Mouse (Mus musculus): ENCODE results near the gene Dll1.

Gene Dll1

GRCm38 (mm10) chr17:15376494-15377181 is at the start of gene Dll1:
Gene Dll1 (minus strand): TSS chr17:15376872.
- DNase-seq (ENCODE audit: low spot score), result peak; percentile 15

GRCm38 (mm10) chr17:15425931-15426330 is 49.3 kb upstream of the Dll1 start:
- no peak for DNase-seq (ENCODE audit: low spot score)

- peak; percentile 7 for DNase-seq (ENCODE audit: low spot score)
Measured at GRCm38 (mm10) chr17:15423080-15423765, 46.6 kb upstream of the Dll1 start.

GRCm38 (mm10) chr17:15422666-15423065 is 46.0 kb upstream of the Dll1 start:
- DNase-seq (ENCODE audit: low spot score), result no peak

GRCm38 (mm10) chr17:15421446-15421845 is 44.8 kb upstream of the Dll1 start:
- no peak for DNase-seq (ENCODE audit: low spot score)

- DNase-seq (ENCODE audit: low spot score), result no peak
Measured at GRCm38 (mm10) chr17:15420021-15420603, 43.4 kb upstream of the Dll1 start.

GRCm38 (mm10) chr17:15419534-15419933 is 42.9 kb upstream of the Dll1 start:
- DNase-seq (ENCODE audit: low spot score), result no peak

- no peak for DNase-seq (ENCODE audit: low spot score)
Measured at GRCm38 (mm10) chr17:15416596-15417215, 40.0 kb upstream of the Dll1 start.

GRCm38 (mm10) chr17:15410861-15411260 is 34.2 kb upstream of the Dll1 start:
- DNase-seq (ENCODE audit: low spot score), result no peak

GRCm38 (mm10) chr17:15409261-15409660 is 32.6 kb upstream of the Dll1 start:
- DNase-seq (ENCODE audit: low spot score), result no peak

- no peak for DNase-seq (ENCODE audit: low spot score)
Measured at GRCm38 (mm10) chr17:15406576-15406975, 29.9 kb upstream of the Dll1 start.

GRCm38 (mm10) chr17:15401716-15402115 is 25.0 kb upstream of the Dll1 start:
- DNase-seq (ENCODE audit: low spot score), result no peak

- DNase-seq (ENCODE audit: low spot score), result peak; percentile 89
Measured at GRCm38 (mm10) chr17:15395997-15396675, 19.5 kb upstream of the Dll1 start, which contains the start of gene Fam120b. Gene Fam120b (plus strand): TSS chr17:15396202.

GRCm38 (mm10) chr17:15389356-15389755 is 12.7 kb upstream of the Dll1 start:
- no peak for DNase-seq (ENCODE audit: low spot score)

- DNase-seq (ENCODE audit: low spot score), result no peak
Measured at GRCm38 (mm10) chr17:15388892-15389291, 12.2 kb upstream of the Dll1 start.

- no peak for DNase-seq (ENCODE audit: low spot score)
Measured at GRCm38 (mm10) chr17:15383360-15383759, 6.7 kb upstream of the Dll1 start.

- DNase-seq (ENCODE audit: low spot score), result no peak
Measured at GRCm38 (mm10) chr17:15381869-15382660, 5.4 kb upstream of the Dll1 start.

GRCm38 (mm10) chr17:15381092-15381860 is 4.6 kb upstream of the Dll1 start:
- DNase-seq (ENCODE audit: low spot score), result no peak

GRCm38 (mm10) chr17:15380641-15381051 is 4.0 kb upstream of the Dll1 start:
- DNase-seq (ENCODE audit: low spot score), result peak; percentile 62

GRCm38 (mm10) chr17:15379741-15380526 is 3.3 kb upstream of the Dll1 start:
- no peak for DNase-seq (ENCODE audit: low spot score)
